Mouse (Mus musculus) midbrain, embryonic 10.5 days (tissue): ENCODE measurements at regions not wholly inside any gene's neighbourhood (a gene's known extent, or its start where the extent isn't known, plus 50 kb on each side); places are given as distances from the start of the nearest gene placed in this dataset.
"Not testable (repeated sequence)": the region's sequence is repeated elsewhere in the genome, so short reads cannot be mapped to it uniquely, and the experiment has no call there.

ENCODE experiments used
- DNase-seq: peaks from one replicate; pipeline ENCODE4 v3.0.0-alpha.2; 2017; ENCODE audit warnings: low spot score
- H3K27ac ChIP-seq: fragments of 300-500 bp; sonication (generic); replicated peaks from 2 replicates; pipeline ENCODE4 v1.5.1; 2016; ENCODE audit warnings: mild to moderate bottlenecking
- H3K27me3 ChIP-seq: fragments of 300-500 bp; sonication (generic); 2 replicates; pipeline ENCODE4 v1.6.1; 2016; ENCODE audit warnings: low read depth, mild to moderate bottlenecking; ENCODE audit not compliant: poor library complexity, severe bottlenecking
- H3K36me3 ChIP-seq: fragments of 300-500 bp; sonication (generic); 2 replicates; pipeline ENCODE4 v1.6.1; 2016; ENCODE audit warnings: mild to moderate bottlenecking, moderate library complexity
- H3K4me1 ChIP-seq: fragments of 300-500 bp; sonication (generic); 2 replicates; pipeline ENCODE4 v1.6.1; 2016
- H3K4me3 ChIP-seq: fragments of 300-500 bp; sonication (generic); 2 replicates; pipeline ENCODE4 v1.5.1; 2016; ENCODE audit warnings: mild to moderate bottlenecking, moderate library complexity
- H3K9me3 ChIP-seq: fragments of 300-500 bp; sonication (generic); replicated peaks from 2 replicates; pipeline ENCODE4 v1.6.1; 2016; ENCODE audit warnings: mild to moderate bottlenecking
- WGBS: fragments of 180-500 bp; shearing (Covaris S2); methylation state at CpG from one replicate; pipeline ENCODE4 v1.1.7; 2016; 5-methylcytosine and 5-hydroxymethylcytosine counted together

- WGBS: 90% methylated on average over 5 of the region's 5 CpGs
- DNase-seq: no peak
- H3K27me3 ChIP-seq: no peaks in the 10 kb centered on the region
- no peak overlapping the region for H3K4me3 ChIP-seq
- H3K36me3 ChIP-seq: no peaks in the 10 kb centered on the region
- H3K27ac ChIP-seq: no peak overlapping the region
- H3K4me1 ChIP-seq: no peaks in the 10 kb centered on the region
- no peaks in the 10 kb centered on the region for H3K9me3 ChIP-seq
Measured at GRCm38 (mm10) chr17:69841308-69841707, 127.6 kb upstream of the Dlgap1 start.

GRCm38 (mm10) chr17:69848306-69848705 lies 120.6 kb upstream of the Dlgap1 start:
- no peak for DNase-seq
- Histone ChIP-seq H3K27me3 (no peaks in the 10 kb centered on the region), H3K4me3 (no peak overlapping the region), H3K4me1 (no peaks in the 10 kb centered on the region), H3K27ac (no peak overlapping the region), H3K9me3 (no peaks in the 10 kb centered on the region), H3K36me3 (no peaks in the 10 kb centered on the region)
- WGBS: 75% methylated on average over 1 of the region's 1 CpGs

GRCm38 (mm10) chr17:69850075-69850474 lies 118.8 kb upstream of the Dlgap1 start:
- 19% methylated on average over 1 of the region's 1 CpGs for WGBS
- Histone ChIP-seq H3K27ac (no peak overlapping the region), H3K4me3 (no peak overlapping the region), H3K4me1 (no peaks in the 10 kb centered on the region), H3K9me3 (no peaks in the 10 kb centered on the region), H3K36me3 (no peaks in the 10 kb centered on the region), H3K27me3 (no peaks in the 10 kb centered on the region)
- DNase-seq: no peak

- not testable (repeated sequence) for H3K4me3 ChIP-seq, H3K4me1 ChIP-seq, H3K36me3 ChIP-seq, H3K27me3 ChIP-seq, H3K27ac ChIP-seq, DNase-seq, H3K9me3 ChIP-seq
- 94% methylated on average over 8 of the region's 8 CpGs for WGBS
Measured at GRCm38 (mm10) chr17:69879958-69880357, 88.9 kb upstream of the Dlgap1 start.

- no peak for DNase-seq
- H3K4me1 ChIP-seq: no peaks in the 10 kb centered on the region
- no peak overlapping the region for H3K27ac ChIP-seq
- H3K27me3 ChIP-seq: no peaks in the 10 kb centered on the region
- H3K36me3 ChIP-seq: no peaks in the 10 kb centered on the region
- WGBS: 72% methylated on average over 4 of the region's 4 CpGs
- no peaks in the 10 kb centered on the region for H3K9me3 ChIP-seq
- no peak overlapping the region for H3K4me3 ChIP-seq
Measured at GRCm38 (mm10) chr17:69893980-69894379, 74.9 kb upstream of the Dlgap1 start.
